In the genomic region with DNA sequence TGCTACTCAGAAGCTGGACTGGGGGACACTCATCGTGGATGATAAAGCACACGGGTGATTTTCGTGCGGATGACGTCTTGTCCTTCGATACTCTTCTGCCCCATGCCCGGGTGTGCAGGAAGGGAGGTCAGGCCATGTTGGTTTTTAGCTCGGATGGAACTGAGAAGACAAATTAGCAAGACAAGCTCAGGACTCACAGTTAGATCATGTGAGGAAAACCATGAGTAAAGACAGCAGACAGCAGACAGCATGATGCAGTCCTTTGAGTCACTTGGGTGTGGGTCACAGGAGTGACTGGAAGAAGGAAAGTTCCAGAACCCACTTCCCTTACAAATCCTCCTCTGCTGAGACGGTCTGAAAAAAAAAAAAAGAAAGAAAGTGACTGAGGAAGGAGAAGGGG, we compare ENCODE assay signal across 29 mouse cellular contexts. TPM values are rescaled to one million over a fixed set of nuclear protein-coding genes. Genes with fewer than 3 reads are reported as not detected.
DNase-seq lines count a peak whose midpoint lies in the region; ATAC-seq and TF ChIP-seq lines count a peak whose summit lies in the region.
"Had no signal": no experiment of that assay in that cellular context is flagged by ENCODE, and none has a peak within 500 bp of the region (broad histone marks: within the 10 kb centered on the region; RNA-seq: fewer than 3 reads in every experiment).

No protein-coding gene starts in this region.

- no peak for ATAC-seq in forebrain, embryonic 14.5 days
- ATAC-seq in forebrain, embryonic 11.5 days (replicated peaks; ENCODE audit: low FRiP score) = no peak
- ATAC-seq: activated CD4-positive, CD25-positive, alpha-beta regulatory T cell, adult 4 months; inflammation-experienced regulatory T-cells, adult 6 months had no signal

- H3K79me2 ChIP-seq in macrophage (ENCODE audit: inconsistent target) = no peaks in the 10 kb centered on the region

- no peaks in the 10 kb centered on the region for H3K27me3 ChIP-seq in forebrain, embryonic 14.5 days (replicated peaks; ENCODE audit: control insufficient read depth, insufficient read depth, low read length)
- no peaks in the 10 kb centered on the region for H3K27me3 ChIP-seq in forebrain, embryonic 11.5 days (ENCODE audit: control insufficient read depth, insufficient read depth, low read length)
- H3K27me3 ChIP-seq: stomach, embryonic 15.5 days had no signal

- H3K36me3 ChIP-seq in forebrain, embryonic 14.5 days (ENCODE audit: control insufficient read depth, insufficient read depth, low read length) = no peaks in the 10 kb centered on the region
- H3K36me3 ChIP-seq in forebrain, embryonic 11.5 days (ENCODE audit: control insufficient read depth, insufficient read depth, low read length) = no peaks in the 10 kb centered on the region
- H3K36me3 ChIP-seq in macrophage (ENCODE audit: inconsistent target) = no peaks in the 10 kb centered on the region
- H3K36me3 ChIP-seq: stomach, embryonic 15.5 days had no signal

- no peak overlapping the region for H3K4me3 ChIP-seq in forebrain, embryonic 14.5 days (ENCODE audit: low read depth, low read length)
- no peak overlapping the region for H3K4me3 ChIP-seq in forebrain, embryonic 11.5 days (ENCODE audit: low read depth, low read length)
- no peak overlapping the region for H3K4me3 ChIP-seq in bone marrow macrophage, adult 2 months (ENCODE audit: insufficient read depth, low read length)
- no peak overlapping the region for H3K4me3 ChIP-seq in macrophage (ENCODE audit: inconsistent target)
- H3K4me3 ChIP-seq: erythroblast, embryonic 14.5 days; gastrocnemius, adult 2 months; stomach, embryonic 15.5 days had no signal

- H3K27ac ChIP-seq in forebrain, embryonic 14.5 days (ENCODE audit: low read depth, low read length) = peak overlapping the region; percentile 68; the same call in 1 of the 2 replicates
- no peak overlapping the region for H3K27ac ChIP-seq in forebrain, embryonic 11.5 days (ENCODE audit: low read depth, low read length)
- H3K27ac ChIP-seq in bone marrow macrophage, adult 2 months (ENCODE audit: insufficient read depth, low read depth, low read length) = 0 out of 2 replicates have a peak overlapping the region, but pooled peaks have one; percentile 12
- H3K27ac ChIP-seq in macrophage = peak overlapping the region; percentile 41
- H3K27ac ChIP-seq: gastrocnemius, adult 2 months; hindbrain, embryonic 14.5 days; liver, embryonic 14.5 days; stomach, embryonic 15.5 days had no signal

- H3K9ac ChIP-seq in forebrain, embryonic 14.5 days (ENCODE audit: low read length) = no peak overlapping the region
- no peak overlapping the region for H3K9ac ChIP-seq in forebrain, embryonic 11.5 days (ENCODE audit: low read length)
- H3K9ac ChIP-seq: hindbrain, embryonic 14.5 days; liver, embryonic 14.5 days; stomach, embryonic 15.5 days had no signal

- DNase-seq in forebrain, embryonic 14.5 days (ENCODE audit: low spot score) = no peak
- DNase-seq in forebrain, embryonic 11.5 days (ENCODE audit: low spot score) = no peak
- peak; percentile 70 for DNase-seq in 3T3-L1 (ENCODE audit: low read depth, low spot score)
- no peak for DNase-seq in cerebellum, postnatal 4 days (ENCODE audit: low spot score in 2 of 2)
- DNase-seq in urinary bladder, postnatal 25 days (ENCODE audit: low spot score) = no peak
- DNase-seq: adrenal gland, postnatal 10 days; B cell, adult 2 months; cerebellum, adult 11-12 months; cerebellum, postnatal 10 days; gastrocnemius, adult 2 months; gastrocnemius, postnatal 36 days; heart, adult 18-20 months; heart, postnatal 4 days; kidney, adult 11 months; kidney, postnatal 14 days; layer of hippocampus, adult 9-11 months; liver; lung, adult 2 months; lung, postnatal 10 days; midbrain, embryonic 14.5 days had no signal

- H3K4me2 ChIP-seq in forebrain, embryonic 14.5 days (ENCODE audit: low read length) = no peak overlapping the region
- no peak overlapping the region for H3K4me2 ChIP-seq in forebrain, embryonic 11.5 days (ENCODE audit: low read depth, low read length, severe bottlenecking)
- H3K4me2 ChIP-seq: heart, embryonic 11.5 days; hindbrain, embryonic 14.5 days; stomach, embryonic 15.5 days had no signal

- no peaks in the 10 kb centered on the region for H3K9me3 ChIP-seq in forebrain, embryonic 14.5 days (replicated peaks; ENCODE audit: control insufficient read depth, low read length)
- no peaks in the 10 kb centered on the region for H3K9me3 ChIP-seq in forebrain, embryonic 11.5 days (ENCODE audit: control insufficient read depth, low read length)
- H3K9me3 ChIP-seq: stomach, embryonic 15.5 days had no signal

- TF ChIP-seq POLR2A in bone marrow macrophage, adult 2 months (IDR thresholded peaks at IDR 0.05; ENCODE audit: borderline replicate concordance, low read depth, low read length) = no peak

- H3K4me1 ChIP-seq in forebrain, embryonic 14.5 days (ENCODE audit: control insufficient read depth, insufficient read depth, low read length) = peaks cover 12% of the 10 kb centered on the region
- H3K4me1 ChIP-seq in forebrain, embryonic 11.5 days (replicated peaks; ENCODE audit: control insufficient read depth, insufficient read depth, low read length) = no peaks in the 10 kb centered on the region
- H3K4me1 ChIP-seq in bone marrow macrophage, adult 2 months (ENCODE audit: control insufficient read depth, insufficient read depth, low read length) = peaks cover 46% of the 10 kb centered on the region
- H3K4me1 ChIP-seq: stomach, embryonic 15.5 days had no signal

- 86% methylated on average over 9 of the region's 9 CpGs for WGBS in forebrain, embryonic 14.5 days
- 88% methylated on average over 9 of the region's 9 CpGs for WGBS in forebrain, embryonic 11.5 days
- WGBS in macrophage (ENCODE audit: missing documents) = 74% methylated on average over 9 of the region's 9 CpGs

- no peak for TF ChIP-seq CTCF in bone marrow macrophage, adult 2 months (IDR thresholded peaks at IDR 0.05; ENCODE audit: low read depth, low read length)

RNA-seq across cellular contexts. Expression of gene Hspa8, which starts 53.5 kb away (rescaled TPM):
- 3,062 and 3,353 TPM in 2 replicates for polyA plus RNA-seq in forebrain, embryonic 14.5 days (2014; fragmentation: Nextera tagmentation; extraction: Ambion mirVana)
- 3,498 and 3,614 TPM in 2 replicates for polyA plus RNA-seq in forebrain, embryonic 11.5 days (2014; fragmentation: Nextera tagmentation; extraction: Ambion mirVana)
- 1,438 and 1,604 TPM in 2 replicates for polyA plus RNA-seq in bone marrow macrophage, adult 2 months (2012; ENCODE audit: insufficient read depth, insufficient read length, missing spikeins)
- 100 to 1,000 TPM; 183 to 800 (median 346) TPM for total RNA-seq in macrophage (2018; cell fraction: chromatin; rRNA removed)
- 1,000 to 10,000 TPM; 1,453 to 2,341 (median 1,907) TPM for total RNA-seq in macrophage (2018; cell fraction: cytosol; rRNA removed)
- total RNA-seq in macrophage (2018; cell fraction: nucleus; rRNA removed) = 1,000 to 10,000 TPM in 10 of 26 experiments, 100 to 1,000 TPM in 16; 433 to 1,679 (median 948) TPM
- polyA plus RNA-seq in macrophage (2018) = 1,550 to 2,580 TPM (median 2,450 TPM) in 3 replicates
